Mouse (Mus musculus): Measurements from ENCODE around the gene Spsb1. TPM values are rescaled to one million over a fixed set of nuclear protein-coding genes. Genes with fewer than 3 reads are reported as not detected.
A peak's percentile ranks its signal among the peaks of the same experiment; 100 is the strongest.

Gene Spsb1
- 25.8 and 26.9 TPM in 2 replicates for polyA plus RNA-seq (2014; fragmentation: Nextera tagmentation; extraction: Ambion mirVana)

GRCm38 (mm10) chr4:149954893-149955439 is at the start of gene Spsb1:
Gene Spsb1 (minus strand): TSS chr4:149955043.
- Histone ChIP-seq H3K9me3 (ENCODE audit: control insufficient read depth, low read length) (no peaks in the 10 kb centered on the region), H3K36me3 (ENCODE audit: control insufficient read depth, insufficient read depth, low read length) (no peaks in the 10 kb centered on the region), H3K27me3 (ENCODE audit: control insufficient read depth, insufficient read depth, low read length) (peaks cover 8% of the 10 kb centered on the region; the same call in 1 of the 2 replicates), H3K4me3 (ENCODE audit: low read depth, low read length) (peak within 1 kb of the TSS; percentile 78), H3K4me2 (ENCODE audit: low read depth) (peak within 1 kb of the TSS; percentile 85), H3K4me1 (ENCODE audit: control insufficient read depth, insufficient read depth, low read length) (peaks cover 11% of the 10 kb centered on the region), H3K27ac (ENCODE audit: low read depth, low read length) (peak within 1 kb of the TSS; percentile 61), H3K9ac (ENCODE audit: low read length) (peak within 1 kb of the TSS; percentile 74)
- DNase-seq (ENCODE audit: low spot score), result peak; percentile 97
- WGBS, result under 1% methylated on average over 51 of the region's 51 CpGs
- ATAC-seq (ENCODE audit: insufficient read depth, low FRiP score, low TSS enrichment), result peak; percentile 85

- Histone ChIP-seq H3K27ac (ENCODE audit: low read depth, low read length) (no peak overlapping the region), H3K27me3 (ENCODE audit: control insufficient read depth, insufficient read depth, low read length) (no peaks in the 10 kb centered on the region), H3K9me3 (ENCODE audit: control insufficient read depth, low read length) (no peaks in the 10 kb centered on the region), H3K4me2 (ENCODE audit: low read depth) (no peak overlapping the region), H3K4me1 (ENCODE audit: control insufficient read depth, insufficient read depth, low read length) (peaks cover 3% of the 10 kb centered on the region; the same call in 1 of the 2 replicates), H3K36me3 (ENCODE audit: control insufficient read depth, insufficient read depth, low read length) (no peaks in the 10 kb centered on the region), H3K9ac (ENCODE audit: low read length) (no peak overlapping the region), H3K4me3 (ENCODE audit: low read depth, low read length) (no peak overlapping the region)
- 84% methylated on average over 4 of the region's 4 CpGs for WGBS
- ATAC-seq (ENCODE audit: insufficient read depth, low FRiP score, low TSS enrichment) (no peak), DNase-seq (ENCODE audit: low spot score) (no peak)
Measured at GRCm38 (mm10) chr4:150003641-150004040, 48.8 kb upstream of the Spsb1 start.

GRCm38 (mm10) chr4:150003021-150003580 is 48.3 kb upstream of the Spsb1 start:
- H3K4me1 ChIP-seq (ENCODE audit: control insufficient read depth, insufficient read depth, low read length), result no peaks in the 10 kb centered on the region
- no peaks in the 10 kb centered on the region for H3K9me3 ChIP-seq (ENCODE audit: control insufficient read depth, low read length)
- no peak overlapping the region for H3K27ac ChIP-seq (ENCODE audit: low read depth, low read length)
- WGBS, result 53% methylated on average over 7 of the region's 7 CpGs
- no peaks in the 10 kb centered on the region for H3K36me3 ChIP-seq (ENCODE audit: control insufficient read depth, insufficient read depth, low read length)
- no peak overlapping the region for H3K4me3 ChIP-seq (ENCODE audit: low read depth, low read length)
- ATAC-seq (ENCODE audit: insufficient read depth, low FRiP score, low TSS enrichment) (no peak), DNase-seq (ENCODE audit: low spot score) (no peak)
- H3K27me3 ChIP-seq (ENCODE audit: control insufficient read depth, insufficient read depth, low read length), result no peaks in the 10 kb centered on the region
- no peak overlapping the region for H3K9ac ChIP-seq (ENCODE audit: low read length)
- no peak overlapping the region for H3K4me2 ChIP-seq (ENCODE audit: low read depth)

GRCm38 (mm10) chr4:150002021-150002528 is 47.2 kb upstream of the Spsb1 start:
- DNase-seq (ENCODE audit: low spot score), result no peak
- H3K4me2 ChIP-seq (ENCODE audit: low read depth), result no peak overlapping the region
- H3K27ac ChIP-seq (ENCODE audit: low read depth, low read length), result no peak overlapping the region
- WGBS, result 75% methylated on average over 12 of the region's 12 CpGs
- no peaks in the 10 kb centered on the region for H3K9me3 ChIP-seq (ENCODE audit: control insufficient read depth, low read length)
- no peaks in the 10 kb centered on the region for H3K4me1 ChIP-seq (ENCODE audit: control insufficient read depth, insufficient read depth, low read length)
- H3K36me3 ChIP-seq (ENCODE audit: control insufficient read depth, insufficient read depth, low read length), result no peaks in the 10 kb centered on the region
- H3K27me3 ChIP-seq (ENCODE audit: control insufficient read depth, insufficient read depth, low read length), result no peaks in the 10 kb centered on the region
- H3K9ac ChIP-seq (ENCODE audit: low read length), result no peak overlapping the region
- no peak for ATAC-seq (ENCODE audit: insufficient read depth, low FRiP score, low TSS enrichment)
- H3K4me3 ChIP-seq (ENCODE audit: low read depth, low read length), result no peak overlapping the region

GRCm38 (mm10) chr4:150001221-150001860 is 46.5 kb upstream of the Spsb1 start:
- Histone ChIP-seq H3K4me2 (ENCODE audit: low read depth) (no peak overlapping the region), H3K9ac (ENCODE audit: low read length) (no peak overlapping the region), H3K27me3 (ENCODE audit: control insufficient read depth, insufficient read depth, low read length) (no peaks in the 10 kb centered on the region), H3K9me3 (ENCODE audit: control insufficient read depth, low read length) (no peaks in the 10 kb centered on the region), H3K36me3 (ENCODE audit: control insufficient read depth, insufficient read depth, low read length) (no peaks in the 10 kb centered on the region), H3K4me3 (ENCODE audit: low read depth, low read length) (no peak overlapping the region), H3K4me1 (ENCODE audit: control insufficient read depth, insufficient read depth, low read length) (no peaks in the 10 kb centered on the region), H3K27ac (ENCODE audit: low read depth, low read length) (no peak overlapping the region)
- ATAC-seq (ENCODE audit: insufficient read depth, low FRiP score, low TSS enrichment) (no peak), DNase-seq (ENCODE audit: low spot score) (no peak)
- WGBS, result 74% methylated on average over 10 of the region's 10 CpGs

GRCm38 (mm10) chr4:149999931-150000555 is 45.2 kb upstream of the Spsb1 start:
- Histone ChIP-seq H3K4me1 (ENCODE audit: control insufficient read depth, insufficient read depth, low read length) (no peaks in the 10 kb centered on the region), H3K36me3 (ENCODE audit: control insufficient read depth, insufficient read depth, low read length) (no peaks in the 10 kb centered on the region), H3K4me3 (ENCODE audit: low read depth, low read length) (no peak overlapping the region), H3K9ac (ENCODE audit: low read length) (no peak overlapping the region), H3K4me2 (ENCODE audit: low read depth) (no peak overlapping the region), H3K9me3 (ENCODE audit: control insufficient read depth, low read length) (no peaks in the 10 kb centered on the region), H3K27ac (ENCODE audit: low read depth, low read length) (no peak overlapping the region), H3K27me3 (ENCODE audit: control insufficient read depth, insufficient read depth, low read length) (no peaks in the 10 kb centered on the region)
- DNase-seq (ENCODE audit: low spot score), result no peak
- no peak for ATAC-seq (ENCODE audit: insufficient read depth, low FRiP score, low TSS enrichment)
- WGBS, result 88% methylated on average over 15 of the region's 15 CpGs

GRCm38 (mm10) chr4:149999510-149999900 is 44.7 kb upstream of the Spsb1 start:
- ATAC-seq (ENCODE audit: insufficient read depth, low FRiP score, low TSS enrichment) (no peak), DNase-seq (ENCODE audit: low spot score) (no peak)
- no peaks in the 10 kb centered on the region for H3K9me3 ChIP-seq (ENCODE audit: control insufficient read depth, low read length)
- no peak overlapping the region for H3K9ac ChIP-seq (ENCODE audit: low read length)
- 87% methylated on average over 9 of the region's 9 CpGs for WGBS
- H3K36me3 ChIP-seq (ENCODE audit: control insufficient read depth, insufficient read depth, low read length), result no peaks in the 10 kb centered on the region
- no peak overlapping the region for H3K4me2 ChIP-seq (ENCODE audit: low read depth)
- H3K4me3 ChIP-seq (ENCODE audit: low read depth, low read length), result no peak overlapping the region
- H3K27ac ChIP-seq (ENCODE audit: low read depth, low read length), result no peak overlapping the region
- no peaks in the 10 kb centered on the region for H3K27me3 ChIP-seq (ENCODE audit: control insufficient read depth, insufficient read depth, low read length)
- H3K4me1 ChIP-seq (ENCODE audit: control insufficient read depth, insufficient read depth, low read length), result no peaks in the 10 kb centered on the region

- Histone ChIP-seq H3K27ac (ENCODE audit: low read depth, low read length) (no peak overlapping the region), H3K9me3 (ENCODE audit: control insufficient read depth, low read length) (no peaks in the 10 kb centered on the region), H3K4me3 (ENCODE audit: low read depth, low read length) (no peak overlapping the region), H3K9ac (ENCODE audit: low read length) (no peak overlapping the region), H3K4me2 (ENCODE audit: low read depth) (no peak overlapping the region), H3K4me1 (ENCODE audit: control insufficient read depth, insufficient read depth, low read length) (no peaks in the 10 kb centered on the region), H3K36me3 (ENCODE audit: control insufficient read depth, insufficient read depth, low read length) (no peaks in the 10 kb centered on the region), H3K27me3 (ENCODE audit: control insufficient read depth, insufficient read depth, low read length) (no peaks in the 10 kb centered on the region)
- DNase-seq (ENCODE audit: low spot score), result no peak
- no peak for ATAC-seq (ENCODE audit: insufficient read depth, low FRiP score, low TSS enrichment)
- WGBS, result 84% methylated on average over 14 of the region's 14 CpGs
Measured at GRCm38 (mm10) chr4:149998786-149999509, 44.1 kb upstream of the Spsb1 start.
